25 mouse cellular contexts compared by ENCODE assay signal in genomic region chr14:103969305-103969704, GRCm38 (mm10).
DNase-seq lines count a peak whose midpoint lies in the region; ATAC-seq and TF ChIP-seq lines count a peak whose summit lies in the region.
"Had no signal": no experiment of that assay in that cellular context is flagged by ENCODE, and none has a peak within 500 bp of the region (broad histone marks: within the 10 kb centered on the region; RNA-seq: fewer than 3 reads in every experiment).

No protein-coding gene starts in this region.

- WGBS in kidney, embryonic 14.5 days = 72% methylated on average over 2 of the region's 2 CpGs
- 40% methylated on average over 2 of the region's 2 CpGs for WGBS in kidney, adult 2 months
- WGBS in kidney, postnatal 0 days = 50% methylated on average over 2 of the region's 2 CpGs
- WGBS in midbrain, embryonic 11.5 days = 85% methylated on average over 2 of the region's 2 CpGs

- H3K9me3 ChIP-seq in kidney, embryonic 14.5 days (ENCODE audit: control insufficient read depth, low read length) = no peaks in the 10 kb centered on the region
- no peaks in the 10 kb centered on the region for H3K9me3 ChIP-seq in kidney, postnatal 0 days (replicated peaks; ENCODE audit: low read length)
- H3K9me3 ChIP-seq in midbrain, embryonic 11.5 days (ENCODE audit: control insufficient read depth, low read length) = no peaks in the 10 kb centered on the region
- H3K9me3 ChIP-seq: heart, embryonic 13.5 days; hindbrain, embryonic 15.5 days; lung, embryonic 15.5 days; midbrain, embryonic 13.5 days; neural tube, embryonic 13.5 days had no signal

- H3K4me3 ChIP-seq in kidney, embryonic 14.5 days (ENCODE audit: low read length) = no peak overlapping the region
- H3K4me3 ChIP-seq in kidney, adult 2 months (ENCODE audit: insufficient read depth, low read depth, low read length) = no peak overlapping the region
- no peak overlapping the region for H3K4me3 ChIP-seq in kidney, postnatal 0 days (replicated peaks; ENCODE audit: low read depth, low read length)
- no peak overlapping the region for H3K4me3 ChIP-seq in midbrain, embryonic 11.5 days (ENCODE audit: low read depth, low read length)
- H3K4me3 ChIP-seq: erythroblast, embryonic 14.5 days; heart, embryonic 13.5 days; hindbrain, embryonic 15.5 days; lung, embryonic 15.5 days; megakaryocyte, embryonic 14.5 days; midbrain, embryonic 13.5 days; neural tube, embryonic 13.5 days had no signal

- no peak; the same call in 1 of the 2 replicates for TF ChIP-seq CTCF in kidney, adult 2 months (conservative IDR thresholded peaks at IDR 0.05; ENCODE audit: insufficient read depth, insufficient read length, low read depth, low read length)
- peak; percentile 45; the same call in 1 of the 2 replicates for TF ChIP-seq CTCF in kidney, postnatal 0 days (IDR thresholded peaks at IDR 0.05; ENCODE audit: low read depth)

- H3K27me3 ChIP-seq in kidney, embryonic 14.5 days (ENCODE audit: control insufficient read depth, insufficient read depth, low read length) = no peaks in the 10 kb centered on the region
- no peaks in the 10 kb centered on the region for H3K27me3 ChIP-seq in kidney, adult 2 months (replicated peaks; ENCODE audit: control insufficient read depth, insufficient read depth, low read length)
- H3K27me3 ChIP-seq in kidney, postnatal 0 days (ENCODE audit: insufficient read depth, low read length) = no peaks in the 10 kb centered on the region
- no peaks in the 10 kb centered on the region for H3K27me3 ChIP-seq in midbrain, embryonic 11.5 days (ENCODE audit: control insufficient read depth, insufficient read depth, low read length)
- H3K27me3 ChIP-seq: heart, embryonic 13.5 days; hindbrain, embryonic 15.5 days; lung, embryonic 15.5 days; megakaryocyte, embryonic 14.5 days; midbrain, embryonic 13.5 days; neural tube, embryonic 13.5 days had no signal

- H3K4me1 ChIP-seq in kidney, embryonic 14.5 days (ENCODE audit: control insufficient read depth, insufficient read depth, low read length) = no peaks in the 10 kb centered on the region
- H3K4me1 ChIP-seq in kidney, adult 2 months (ENCODE audit: control insufficient read depth, insufficient read depth, low read length) = 0 out of 2 replicates have a peak, but pooled peaks cover 3% of the 10 kb centered on the region
- H3K4me1 ChIP-seq in kidney, postnatal 0 days (replicated peaks; ENCODE audit: insufficient read depth, low read length) = no peaks in the 10 kb centered on the region
- H3K4me1 ChIP-seq in midbrain, embryonic 11.5 days (ENCODE audit: control insufficient read depth, insufficient read depth, low read length) = no peaks in the 10 kb centered on the region
- H3K4me1 ChIP-seq: heart, embryonic 13.5 days; hindbrain, embryonic 15.5 days; lung, embryonic 15.5 days; megakaryocyte, embryonic 14.5 days; midbrain, embryonic 13.5 days; neural tube, embryonic 13.5 days had no signal

- no peak overlapping the region for H3K4me2 ChIP-seq in kidney, embryonic 14.5 days (replicated peaks; ENCODE audit: low read depth, low read length)
- no peak overlapping the region for H3K4me2 ChIP-seq in kidney, postnatal 0 days (ENCODE audit: low read length)
- no peak overlapping the region for H3K4me2 ChIP-seq in midbrain, embryonic 11.5 days
- H3K4me2 ChIP-seq: heart, embryonic 13.5 days; hindbrain, embryonic 15.5 days; liver, embryonic 11.5 days; lung, embryonic 15.5 days; midbrain, embryonic 13.5 days; neural tube, embryonic 13.5 days had no signal

- H3K36me3 ChIP-seq in kidney, embryonic 14.5 days (ENCODE audit: control insufficient read depth, insufficient read depth, low read length) = no peaks in the 10 kb centered on the region
- H3K36me3 ChIP-seq in kidney, adult 2 months (ENCODE audit: control insufficient read depth, insufficient read depth, low read length) = no peaks in the 10 kb centered on the region
- H3K36me3 ChIP-seq in kidney, postnatal 0 days (ENCODE audit: insufficient read depth, low read length) = no peaks in the 10 kb centered on the region
- no peaks in the 10 kb centered on the region for H3K36me3 ChIP-seq in midbrain, embryonic 11.5 days (ENCODE audit: control insufficient read depth, insufficient read depth, low read length)
- H3K36me3 ChIP-seq: heart, embryonic 13.5 days; hindbrain, embryonic 15.5 days; lung, embryonic 15.5 days; midbrain, embryonic 13.5 days; neural tube, embryonic 13.5 days had no signal

- H3K27ac ChIP-seq in kidney, embryonic 14.5 days (ENCODE audit: low read depth, low read length) = no peak overlapping the region
- H3K27ac ChIP-seq in kidney, adult 2 months (ENCODE audit: insufficient read depth, low read depth, low read length) = no peak overlapping the region
- no peak overlapping the region for H3K27ac ChIP-seq in kidney, postnatal 0 days
- H3K27ac ChIP-seq in midbrain, embryonic 11.5 days (ENCODE audit: low read depth, low read length) = no peak overlapping the region
- H3K27ac ChIP-seq: heart, embryonic 13.5 days; hindbrain, embryonic 15.5 days; lung, embryonic 15.5 days; midbrain, embryonic 13.5 days; neural tube, embryonic 13.5 days had no signal

- no peak overlapping the region for H3K9ac ChIP-seq in kidney, embryonic 14.5 days (ENCODE audit: low read depth, low read length)
- H3K9ac ChIP-seq in kidney, postnatal 0 days (ENCODE audit: low read depth, low read length) = no peak overlapping the region
- H3K9ac ChIP-seq in midbrain, embryonic 11.5 days (ENCODE audit: low read length) = no peak overlapping the region
- H3K9ac ChIP-seq: heart, embryonic 13.5 days; hindbrain, embryonic 15.5 days; lung, embryonic 15.5 days; midbrain, embryonic 13.5 days; neural tube, embryonic 13.5 days had no signal

- peak; percentile 66 for DNase-seq in kidney, adult 11 months
- peak; percentile 88 for DNase-seq in kidney, adult 2 months
- DNase-seq in kidney, postnatal 0 days (ENCODE audit: low spot score) = no peak
- no peak for DNase-seq in midbrain, embryonic 11.5 days (ENCODE audit: low spot score, missing footprints)
- no peak for DNase-seq in cerebellum, adult 11-12 months
- no peak for DNase-seq in lung, postnatal 4 days
- DNase-seq: adrenal gland, postnatal 14 days; cerebellum, adult 18-20 months; cerebellum, postnatal 14 days; gastrocnemius, postnatal 14 days; heart, adult 18-20 months; heart, postnatal 10 days; lung, postnatal 36 days; thymus, postnatal 4 days had no signal

- TF ChIP-seq POLR2A in kidney, adult 2 months (IDR thresholded peaks at IDR 0.05; ENCODE audit: low read depth, low read length) = no peak

- ATAC-seq in kidney, embryonic 14.5 days (ENCODE audit: low FRiP score, low TSS enrichment) = no peak
- ATAC-seq in kidney, postnatal 0 days (replicated peaks; ENCODE audit: low FRiP score, low read depth) = no peak
- ATAC-seq in midbrain, embryonic 11.5 days (ENCODE audit: low FRiP score) = no peak
- ATAC-seq: forebrain, embryonic 16.5 days; inflammation-experienced regulatory T-cells, adult 6 months; midbrain, embryonic 13.5 days had no signal

Comparison
In these comparisons a context has a peak if more than half of its experiments do, and no peak if none do; other contexts are left out.
1. DNase-seq: peak in kidney, adult 11 months (single experiment) and kidney, adult 2 months (single experiment); none in kidney, postnatal 0 days (single experiment), midbrain, embryonic 11.5 days (single experiment), cerebellum, adult 11-12 months (single experiment) and lung, postnatal 4 days (0 of 2).